Mouse (Mus musculus): Measurements from ENCODE around the gene Fuom.

Gene Fuom

DNA sequence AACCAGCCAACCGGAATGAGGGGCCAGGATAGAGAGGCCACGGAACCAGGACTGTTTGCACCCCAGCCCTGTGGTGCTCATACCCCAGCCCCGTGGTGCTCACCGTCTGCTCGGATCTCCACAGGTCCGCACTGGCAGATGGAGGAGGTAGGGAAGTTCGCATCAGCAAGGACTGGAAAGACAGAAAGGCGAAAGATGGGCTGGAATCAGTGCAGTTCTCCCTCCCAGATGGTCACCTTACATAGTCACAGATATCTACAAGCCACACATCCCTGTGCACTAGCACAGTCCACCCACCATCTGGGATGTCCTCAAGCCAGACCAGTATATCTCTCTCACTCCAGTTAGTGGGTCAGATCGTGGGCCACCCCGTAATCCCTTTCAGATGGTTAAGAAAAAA, 743 bp downstream of the Fuom start:
- no peak for DNase-seq (ENCODE audit: low read depth, low spot score)

DNA sequence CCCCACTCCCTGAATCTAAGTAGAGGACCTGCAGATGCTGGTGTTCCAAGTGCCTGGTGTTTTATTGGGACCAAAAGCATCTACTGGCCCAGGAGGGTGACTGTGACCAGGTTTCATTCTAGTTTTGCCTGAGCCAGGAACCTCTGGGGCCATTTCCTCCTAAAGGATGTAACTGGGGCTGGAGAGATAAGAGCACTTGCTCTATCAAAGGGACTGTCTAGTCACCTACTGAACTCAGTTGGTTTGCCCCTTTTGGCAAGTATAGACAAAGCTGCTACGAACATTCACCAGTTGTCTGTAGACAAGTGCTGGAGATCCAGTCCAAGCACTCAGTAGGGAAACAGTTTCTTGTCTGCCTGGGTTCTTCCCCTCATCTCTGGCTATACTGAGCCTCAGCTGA, 3.8 kb downstream of the Fuom start:
- DNase-seq (ENCODE audit: low read depth, low spot score): no peak

DNA sequence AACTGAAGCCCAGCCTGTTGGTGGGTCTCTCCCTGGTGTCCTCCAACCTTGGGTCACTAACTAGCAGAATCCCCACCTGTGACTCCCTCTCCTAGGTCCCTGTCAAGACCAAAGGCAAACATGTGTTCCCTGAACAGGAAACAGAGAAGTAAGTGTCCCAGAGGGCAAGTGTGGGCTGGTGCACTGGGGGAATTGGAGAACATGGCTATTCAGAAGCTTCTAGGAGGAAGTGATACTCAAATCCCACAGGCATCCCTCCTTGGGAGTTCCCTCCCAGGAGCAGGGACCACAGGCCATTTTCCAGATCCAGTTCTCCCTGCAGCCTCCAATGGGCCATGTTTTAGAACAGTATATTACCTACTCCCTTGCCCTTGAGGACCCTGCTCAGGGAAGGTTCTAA, 6.2 kb downstream of the Fuom start:
- DNase-seq (ENCODE audit: low read depth, low spot score): no peak

- DNase-seq (ENCODE audit: low read depth, low spot score): no peak
Observed at GRCm38 (mm10) chr7:140095556-140095955, 6.7 kb downstream of the Fuom start.

GRCm38 (mm10) chr7:140094954-140095353, 7.3 kb downstream of the Fuom start:
- no peak for DNase-seq (ENCODE audit: low read depth, low spot score)

DNA sequence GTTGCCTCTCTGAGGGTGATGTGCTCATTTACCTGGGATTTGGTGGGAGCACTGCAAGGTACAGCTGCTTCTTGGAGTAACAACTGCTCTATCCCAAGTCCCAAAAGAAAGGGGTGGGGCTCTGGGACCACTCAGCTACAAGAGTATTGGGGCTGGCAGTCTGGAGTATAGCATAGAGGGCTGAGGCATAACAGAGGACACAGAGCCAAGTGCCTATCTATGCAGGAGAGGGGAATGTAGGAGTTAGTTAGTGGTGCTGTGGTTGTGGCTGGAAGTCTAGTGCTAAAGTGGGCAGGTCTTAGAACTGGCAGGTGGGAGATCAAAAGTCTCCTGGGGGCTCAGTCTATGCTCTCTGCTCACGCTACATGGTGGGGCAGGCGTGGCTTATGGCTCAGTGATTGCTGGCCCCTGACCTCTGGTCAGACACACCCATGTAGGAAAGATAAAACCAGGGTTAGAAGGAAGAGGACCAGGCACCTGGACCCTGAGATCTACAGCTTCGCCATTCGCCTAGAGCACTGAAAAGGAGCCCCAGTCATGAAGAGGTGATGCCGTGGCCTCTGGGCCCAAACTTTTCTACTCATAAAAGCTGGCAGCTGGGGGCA, 9.2 kb downstream of the Fuom start, which contains the start of gene Prap1:
Gene Prap1 (plus strand): TSS at position 472 of the 605 bp plus-strand sequence.
- no peak for DNase-seq (ENCODE audit: low read depth, low spot score)

GRCm38 (mm10) chr7:140090601-140091000, 11.6 kb downstream of the Fuom start:
- DNase-seq (ENCODE audit: low read depth, low spot score): no peak

DNA sequence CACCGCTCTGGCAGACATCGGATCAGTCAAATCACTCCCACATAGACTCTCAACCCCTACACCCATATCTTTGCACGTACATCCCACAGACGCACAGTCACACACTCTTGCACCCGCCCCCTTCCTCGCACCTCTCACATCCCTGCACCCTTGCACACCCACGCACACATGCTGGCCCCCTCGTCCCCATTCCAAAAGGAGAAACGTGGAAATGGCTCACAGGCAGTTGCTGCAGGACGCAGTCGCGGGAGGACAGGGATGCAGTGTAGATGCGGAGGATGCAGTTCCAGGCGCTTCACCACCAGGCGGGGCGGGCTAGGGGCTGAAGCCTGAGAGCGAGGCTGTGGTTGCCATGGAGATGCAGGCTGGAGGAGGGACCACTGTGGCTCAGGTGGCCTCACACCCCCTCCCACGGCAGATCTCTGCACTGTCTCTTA, 20.0 kb downstream of the Fuom start, which contains the start of gene Caly:
Gene Caly (minus strand): TSS at position 307 of the 437 bp plus-strand sequence.
- no peak for DNase-seq (ENCODE audit: low read depth, low spot score)

- DNase-seq (ENCODE audit: low read depth, low spot score): no peak
Observed at GRCm38 (mm10) chr7:140081408-140082241, 20.6 kb downstream of the Fuom start.

DNA sequence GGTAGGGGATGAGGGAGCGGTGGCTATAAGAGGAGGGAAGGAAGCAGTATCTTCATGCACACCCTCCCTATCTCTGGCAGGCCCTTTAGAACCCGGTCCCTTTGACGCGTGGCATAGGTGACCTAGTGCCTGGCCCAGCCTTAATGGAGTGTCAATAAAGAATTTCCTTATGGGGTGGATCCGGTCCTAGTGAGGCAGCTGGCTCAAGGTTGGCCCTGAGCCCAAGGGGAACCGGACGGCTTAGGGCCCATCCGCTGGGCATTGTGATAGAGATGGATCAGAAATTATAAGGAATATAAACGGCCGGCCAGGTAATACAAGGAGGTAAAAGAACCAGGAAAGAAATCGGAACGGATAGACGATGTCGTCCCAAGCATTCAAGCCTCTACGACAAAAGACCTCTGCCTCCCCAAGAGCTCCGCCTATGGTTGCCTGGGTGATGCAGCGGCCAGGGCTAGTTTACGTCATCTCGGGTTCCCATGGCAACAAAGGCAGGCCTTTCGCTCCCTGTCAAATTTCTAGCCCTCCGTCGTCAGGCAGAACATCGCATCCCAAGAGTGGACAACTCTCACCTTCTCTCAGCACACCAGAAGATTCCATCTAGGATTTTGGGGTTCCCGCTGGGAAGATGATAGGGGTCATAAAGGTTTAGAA, 21.6 kb downstream of the Fuom start:
- no peak for DNase-seq (ENCODE audit: low read depth, low spot score)

DNA sequence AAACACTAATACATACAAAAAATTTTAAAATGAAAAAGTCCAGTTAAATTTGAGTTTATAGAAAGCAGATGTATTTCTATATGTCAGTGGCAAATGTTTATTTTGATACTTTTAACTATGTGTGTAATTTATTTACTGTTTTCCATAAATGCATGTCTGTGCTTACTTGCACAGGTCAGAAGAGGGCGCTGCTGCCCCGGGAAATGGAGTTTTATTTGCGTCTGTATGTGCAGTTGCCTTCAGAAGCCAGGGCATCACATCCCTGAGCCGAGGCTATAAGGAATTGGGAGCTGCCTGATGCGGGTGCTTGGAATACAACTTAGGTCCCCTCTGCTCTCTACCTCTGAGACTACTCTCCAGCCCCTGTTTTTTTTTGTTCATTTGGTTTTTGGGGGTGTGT, 23.5 kb downstream of the Fuom start:
- DNase-seq (ENCODE audit: low read depth, low spot score): peak; percentile 55

GRCm38 (mm10) chr7:140077698-140078097, 24.5 kb downstream of the Fuom start:
- no peak for DNase-seq (ENCODE audit: low read depth, low spot score)

DNA sequence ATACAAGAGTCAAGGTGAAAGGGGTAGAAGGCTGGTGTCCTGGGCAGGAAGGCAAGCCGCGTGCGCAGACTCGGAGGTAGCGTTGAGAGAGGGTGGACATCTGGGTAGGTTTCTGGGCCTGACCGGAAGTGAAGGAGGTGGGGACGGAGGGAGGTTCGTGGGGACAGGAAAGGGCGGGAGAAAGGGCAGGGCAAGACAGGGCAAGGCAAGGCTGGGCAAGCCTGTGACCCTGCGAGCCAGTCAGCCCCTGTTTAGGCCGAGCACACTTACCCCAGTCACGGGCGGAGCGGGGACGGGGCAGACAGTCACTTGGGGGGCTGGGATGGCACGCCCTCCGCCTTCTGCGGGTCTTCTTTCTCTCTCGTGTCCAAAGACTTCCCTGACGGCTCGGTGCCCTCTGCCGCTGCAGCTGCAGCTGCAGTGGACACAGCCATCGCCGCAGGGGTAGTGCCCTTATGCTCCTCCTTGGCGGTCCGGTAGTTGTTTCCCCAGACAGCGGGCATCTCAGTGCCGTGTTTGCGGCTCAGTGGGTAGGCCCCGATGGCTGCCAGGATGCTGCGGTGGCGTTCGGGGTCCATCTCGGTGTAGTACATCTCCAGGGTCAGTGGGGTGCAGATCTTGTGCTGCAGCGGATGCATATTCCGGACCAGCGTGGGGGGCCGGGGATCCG, 32.1 kb downstream of the Fuom start:
- no peak for DNase-seq (ENCODE audit: low read depth, low spot score)

- no peak for DNase-seq (ENCODE audit: low read depth, low spot score)
Observed at GRCm38 (mm10) chr7:140067397-140067796, 34.8 kb downstream of the Fuom start.

DNA sequence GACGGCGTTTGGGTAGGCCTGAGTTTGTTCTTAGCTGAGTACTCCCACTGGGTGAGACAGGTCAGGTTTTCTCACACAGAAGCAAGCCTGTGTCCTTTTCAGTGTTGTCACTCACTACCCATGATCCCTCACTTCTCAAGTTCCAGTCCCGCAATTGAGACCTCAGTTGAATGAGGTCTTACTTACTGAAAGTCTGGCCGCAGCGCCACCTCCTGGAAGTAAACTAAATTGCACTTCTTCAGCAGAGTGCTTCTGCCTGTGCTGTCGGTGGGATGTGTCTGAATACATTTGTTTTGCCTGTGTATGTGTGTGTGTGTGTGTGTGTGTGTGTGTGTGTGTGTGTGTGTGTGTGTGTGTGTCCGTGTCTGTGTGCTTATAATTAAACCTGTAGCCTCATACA, 39.1 kb downstream of the Fuom start:
- peak; percentile 52 for DNase-seq (ENCODE audit: low read depth, low spot score)

GRCm38 (mm10) chr7:140062307-140062706, 39.9 kb downstream of the Fuom start:
- no peak for DNase-seq (ENCODE audit: low read depth, low spot score)

DNA sequence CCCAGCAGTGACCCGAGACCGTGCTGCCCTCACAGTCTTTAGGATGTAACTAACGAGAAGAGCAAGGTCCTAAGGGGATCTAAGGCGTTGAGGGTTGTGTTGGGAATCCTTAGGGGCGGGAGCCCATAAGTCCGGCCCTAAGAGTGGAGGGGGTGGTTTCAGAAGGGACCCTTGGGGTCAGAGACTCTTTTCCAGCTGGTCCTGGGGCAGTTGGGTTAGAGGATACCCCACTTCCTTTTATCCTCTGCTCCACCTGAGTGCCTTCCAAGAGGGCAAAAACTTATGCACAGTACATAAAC, 40.5 kb downstream of the Fuom start:
- DNase-seq (ENCODE audit: low read depth, low spot score): no peak

DNA sequence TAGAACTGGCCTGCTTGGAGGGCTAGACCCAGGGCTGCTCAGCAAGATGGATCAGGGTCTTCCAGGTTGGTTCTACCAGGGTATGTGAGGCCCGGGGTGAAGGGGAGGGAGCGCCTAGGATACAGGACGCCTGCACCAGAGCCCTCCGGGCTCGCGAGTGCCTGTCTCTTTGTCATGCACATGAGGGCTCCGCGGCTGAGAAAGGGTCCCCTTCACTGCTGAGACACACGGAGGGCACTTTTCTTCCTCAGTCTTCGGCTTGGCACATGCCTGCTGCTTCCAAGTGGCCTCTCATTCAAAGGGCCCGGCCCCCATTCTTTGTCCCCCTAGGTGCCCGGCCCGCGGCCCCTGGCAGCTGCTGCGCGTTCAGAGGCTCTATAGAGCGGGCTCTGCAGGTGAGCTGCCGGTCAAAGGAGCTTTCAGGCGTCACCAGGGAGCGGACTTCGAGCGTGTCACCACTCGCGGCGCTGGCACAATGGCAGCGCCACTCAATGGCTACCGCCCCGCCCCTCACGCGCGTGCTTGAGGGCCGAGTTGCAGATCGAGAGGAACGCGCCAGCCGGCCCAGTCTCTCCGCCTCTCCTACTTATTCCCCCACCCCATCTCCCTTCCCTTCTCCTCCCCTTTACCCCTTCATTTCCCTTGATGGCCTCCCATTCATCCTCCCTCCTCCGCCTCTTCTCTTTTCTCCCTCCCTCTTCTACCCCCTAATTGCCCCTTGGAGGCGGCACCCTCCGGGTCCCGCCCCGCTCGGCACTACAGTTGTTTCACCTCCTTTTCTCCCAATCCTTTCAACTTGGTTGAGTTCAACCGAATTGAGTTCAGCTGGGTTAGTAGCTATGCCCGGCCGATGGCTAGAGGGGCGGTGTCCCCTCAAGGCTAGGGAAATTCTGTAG, 41.1 kb downstream of the Fuom start:
- no peak for DNase-seq (ENCODE audit: low read depth, low spot score)

GRCm38 (mm10) chr7:140059601-140060000, 42.6 kb downstream of the Fuom start:
- DNase-seq (ENCODE audit: low read depth, low spot score): no peak

DNA sequence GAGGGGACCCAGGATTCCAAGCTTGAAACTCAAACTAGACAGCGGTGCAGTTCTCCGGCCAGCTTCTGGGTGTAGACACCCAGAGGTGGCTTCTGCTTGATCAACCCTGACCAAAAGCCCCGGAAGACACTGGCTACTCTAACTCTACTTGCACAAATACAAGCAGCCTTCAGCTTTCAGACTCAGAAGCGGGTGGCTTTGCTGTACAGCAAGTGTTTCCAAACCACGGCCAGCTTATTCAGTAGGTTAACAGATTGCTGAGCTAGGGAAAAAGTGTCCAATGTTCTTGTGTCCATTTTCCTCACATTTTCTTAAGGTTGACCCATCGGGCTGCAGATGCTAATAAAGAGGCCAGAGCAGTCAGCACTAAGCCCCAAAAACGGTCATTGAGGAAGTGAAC, 43.7 kb downstream of the Fuom start:
- DNase-seq (ENCODE audit: low read depth, low spot score): no peak

Measured in skeletal muscle tissue, adult 2 months (tissue).